Mouse (Mus musculus) c-Kit-negative CD71-positive TER-119-positive erythroid progenitor cells, embryonic 14.5 days (primary cell): ENCODE measurements around the gene Wdr20.
"Not testable (repeated sequence)": the region's sequence is repeated elsewhere in the genome, so short reads cannot be mapped to it uniquely, and the experiment has no call there.

Experiments
- DNase-seq: peaks from one replicate; pipeline ENCODE4 v3.0.0-alpha.2; 2013; ENCODE audit warnings: low read depth, low spot score

Gene Wdr20

DNA sequence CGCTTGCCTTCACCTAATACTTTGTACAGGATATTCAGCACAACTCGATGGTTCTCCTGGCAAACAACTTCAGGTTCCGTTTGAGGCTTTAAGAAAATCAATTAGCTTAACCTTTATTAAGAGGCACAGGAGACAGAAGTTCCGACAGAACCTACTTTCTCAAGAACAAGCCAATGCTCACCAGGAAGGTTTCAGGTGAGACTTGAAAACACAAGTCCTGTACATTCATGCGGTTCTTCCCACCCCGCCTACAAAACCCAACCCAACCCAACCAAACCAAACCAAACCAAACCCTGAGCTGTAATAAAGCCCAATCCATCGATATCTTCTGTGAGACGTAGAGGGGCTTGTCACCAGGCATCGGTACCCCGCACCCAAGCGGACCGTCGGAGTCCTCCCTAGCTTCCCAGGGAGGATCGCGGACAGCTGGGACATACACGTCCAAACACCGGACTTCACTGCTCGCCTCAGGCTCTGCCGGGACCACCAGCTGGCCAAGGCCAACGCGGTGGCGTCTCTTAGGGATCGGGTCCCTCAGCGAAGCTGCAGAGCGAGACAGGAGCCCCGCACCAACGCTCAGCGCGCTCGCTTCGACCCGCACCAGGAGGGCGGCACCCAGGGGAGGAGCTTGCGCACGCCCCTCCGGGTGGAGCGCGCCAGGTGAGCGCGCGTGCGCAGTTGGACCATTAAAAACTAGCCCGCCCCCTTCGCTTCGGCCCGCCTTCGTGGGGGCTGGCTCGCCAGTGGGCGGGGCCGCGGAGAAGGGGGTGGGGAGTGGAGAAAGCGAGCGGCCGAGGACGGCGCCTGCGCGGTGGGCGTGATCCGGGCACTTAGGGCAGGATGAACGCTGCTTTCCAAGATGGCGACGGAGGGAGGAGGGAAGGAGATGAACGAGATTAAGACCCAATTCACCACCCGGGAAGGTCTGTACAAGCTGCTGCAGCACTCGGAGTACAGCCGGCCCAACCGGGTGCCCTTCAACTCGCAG lies at the start of gene Wdr20:
TSS of gene Wdr20 (plus strand) at position 775 of the 988 bp plus-strand sequence.
- DNase-seq = peak; percentile 96

DNA sequence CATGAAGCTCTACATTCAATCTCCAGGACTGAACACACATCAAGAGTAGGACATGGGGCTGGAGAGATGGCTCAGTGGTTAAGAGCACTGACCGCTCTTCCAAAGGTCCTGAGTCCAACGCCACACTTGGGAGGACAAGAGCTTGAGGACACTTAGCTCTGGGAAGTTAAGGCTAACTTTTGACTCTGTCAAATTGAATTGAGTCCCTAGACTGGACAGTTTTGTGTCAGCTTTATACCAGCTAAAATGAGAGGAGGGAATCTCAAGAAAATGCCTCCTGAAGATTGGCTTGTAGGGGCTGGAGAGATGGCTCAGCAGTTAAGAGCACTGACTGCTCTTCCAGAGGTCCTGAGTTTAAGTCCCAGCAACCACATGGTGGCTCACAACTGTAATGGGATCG lies 48.8 kb upstream of the Wdr20 start:
- not testable (repeated sequence) for DNase-seq

DNA sequence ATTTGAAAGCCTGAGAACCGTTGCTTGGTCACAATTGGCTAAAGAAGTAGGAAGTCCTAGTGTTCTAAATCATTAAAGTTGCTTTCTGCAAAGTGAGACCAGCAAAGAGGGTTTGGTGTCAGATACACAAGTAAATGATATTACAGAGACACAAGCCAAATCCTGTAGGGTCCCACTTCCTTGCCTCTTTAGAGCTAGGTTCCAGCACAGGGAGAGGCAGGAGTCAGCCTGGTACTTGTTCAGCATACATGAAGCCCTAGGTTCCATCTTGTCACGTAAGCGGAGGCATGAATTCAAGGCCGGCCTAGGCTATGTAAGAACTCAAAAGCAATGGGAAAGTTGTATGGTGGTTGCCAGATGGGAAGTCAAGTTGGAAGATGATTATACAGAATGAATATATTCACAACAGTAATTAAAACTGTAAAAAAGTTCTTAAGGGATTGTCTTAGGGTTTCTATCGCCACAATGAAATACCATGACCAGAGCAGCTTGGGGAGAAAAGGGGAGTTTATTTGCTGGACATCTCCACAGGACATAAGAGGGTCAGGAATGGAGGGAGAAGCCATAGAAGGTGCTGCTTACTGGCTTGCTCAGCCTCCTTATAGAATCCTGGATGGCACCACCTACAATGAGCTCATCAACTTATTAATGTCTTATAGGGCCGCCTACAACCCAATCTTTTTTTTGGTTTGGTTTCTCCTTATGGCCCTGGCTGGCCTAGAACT lies 47.7 kb upstream of the Wdr20 start:
- DNase-seq = no peak

DNA sequence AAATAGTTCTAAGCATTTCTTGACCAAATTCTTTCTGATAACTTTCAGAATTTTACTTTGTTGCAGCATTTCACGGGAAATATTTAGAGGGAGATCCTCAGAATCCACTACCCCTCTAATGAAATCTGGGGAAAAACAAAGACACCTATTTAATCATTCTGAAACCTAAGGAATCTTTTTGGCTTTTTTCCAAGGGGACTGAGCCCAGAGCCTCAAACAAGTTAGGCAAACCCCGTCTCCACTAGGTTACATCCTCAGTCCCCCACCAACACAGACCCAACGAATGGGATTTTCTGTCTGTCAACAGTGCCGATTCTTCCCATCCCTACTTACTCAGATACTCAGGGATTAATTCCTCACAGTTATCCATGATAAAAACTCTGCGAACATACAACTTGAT lies 44.4 kb upstream of the Wdr20 start:
- not testable (repeated sequence) for DNase-seq

DNA sequence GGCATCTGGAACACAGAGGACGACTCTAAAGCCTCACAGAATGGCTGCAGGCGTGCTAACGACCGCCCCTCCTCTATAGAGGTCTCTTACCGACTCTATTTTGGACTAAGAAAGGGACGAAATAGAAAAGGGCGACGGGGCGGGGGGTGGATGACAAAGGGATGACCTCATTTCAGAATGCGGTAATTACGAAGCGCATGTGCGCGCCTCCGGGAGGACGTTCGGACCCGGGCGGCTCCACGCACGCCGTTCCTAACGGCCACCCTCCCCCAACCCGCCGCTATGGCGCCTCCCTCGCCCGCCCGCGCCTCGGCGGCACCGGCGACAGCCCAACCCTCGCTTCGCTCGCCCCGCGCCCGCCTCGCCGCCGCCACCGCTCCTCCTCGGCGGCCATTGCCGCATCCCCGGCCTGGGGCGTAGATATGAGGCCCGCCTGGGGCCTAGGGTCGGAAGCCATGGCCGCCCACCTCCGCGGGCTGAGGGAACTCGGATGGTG lies 42.0 kb upstream of the Wdr20 start:
- no peak for DNase-seq

DNA sequence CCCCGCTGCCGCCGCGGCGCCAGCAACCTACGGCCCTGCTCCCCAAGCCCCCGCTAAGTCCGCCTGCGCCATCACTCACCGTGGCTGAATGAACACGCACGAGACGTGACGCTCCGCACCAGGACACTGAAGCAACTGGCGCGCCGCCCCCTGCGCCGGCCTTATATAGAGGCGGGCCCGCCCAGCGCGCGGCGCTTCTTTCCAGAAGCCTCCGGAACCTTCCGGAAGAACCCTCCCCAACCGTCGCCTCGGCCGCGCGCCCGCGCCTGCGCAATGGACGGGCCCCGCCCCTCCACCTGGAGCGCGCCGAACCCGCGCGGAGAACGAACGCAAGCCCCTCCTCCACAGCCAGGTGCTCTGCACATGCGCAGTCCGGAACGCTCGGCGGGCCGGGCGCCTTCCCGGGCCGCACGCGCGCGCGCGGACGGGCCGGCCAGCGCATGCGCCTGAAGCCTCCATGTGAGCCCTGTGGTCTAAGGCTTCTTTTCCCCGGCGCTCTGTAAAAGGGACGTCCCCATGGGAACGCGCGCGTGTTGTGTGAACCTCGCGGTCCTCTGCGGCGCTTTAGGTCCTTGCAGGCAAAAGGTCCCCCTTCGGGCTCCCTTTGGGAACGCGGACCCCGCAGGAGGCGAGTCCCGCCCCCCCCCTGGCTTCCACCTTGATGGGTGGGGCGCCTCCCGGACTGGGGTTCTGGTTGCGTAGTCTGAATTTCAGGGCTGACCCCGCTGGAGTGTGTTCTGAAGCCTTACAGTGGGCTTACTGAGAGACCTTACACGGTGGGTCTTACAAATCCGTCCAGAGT lies 41.4 kb upstream of the Wdr20 start:
- DNase-seq = peak; percentile 95

DNA sequence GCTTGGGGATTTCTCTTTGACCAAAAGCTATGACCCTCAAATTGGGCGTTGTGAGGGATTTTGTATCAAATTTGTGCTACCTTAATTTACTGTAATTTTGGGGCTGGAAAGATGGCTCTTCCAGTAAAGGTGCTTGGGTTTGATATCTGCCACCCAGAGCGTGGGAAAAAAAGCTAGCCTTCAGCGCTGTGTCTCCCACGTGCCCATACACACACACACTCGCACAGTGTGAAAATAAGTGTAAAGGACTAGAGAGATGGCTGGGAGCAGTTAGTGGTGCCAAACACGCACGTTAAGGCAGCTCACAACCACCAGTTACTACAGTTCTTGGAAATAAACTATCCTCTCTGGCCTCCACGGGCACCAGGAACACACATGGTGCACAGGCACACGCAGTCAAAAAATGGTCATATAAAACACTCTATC lies 40.8 kb upstream of the Wdr20 start:
- DNase-seq = no peak

DNA sequence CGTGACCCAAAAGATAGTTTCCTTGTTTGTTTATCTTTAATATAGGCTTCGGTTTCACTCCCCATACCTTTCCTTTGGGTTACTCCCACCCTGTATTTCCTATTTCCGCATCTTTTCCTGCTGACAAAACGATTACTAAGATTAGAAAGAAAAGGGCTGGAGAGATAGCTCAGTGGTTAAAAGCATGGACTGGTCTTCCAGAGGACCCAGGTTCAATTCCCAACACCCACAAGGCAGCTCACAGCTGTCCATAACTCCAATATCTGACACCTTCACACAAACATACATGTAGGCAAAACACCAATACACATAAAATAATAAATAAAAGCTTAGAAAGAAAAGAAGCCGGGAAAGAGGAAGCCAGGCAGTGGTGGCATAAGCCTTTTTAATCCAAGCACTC lies 40.3 kb upstream of the Wdr20 start:
- no peak for DNase-seq

DNA sequence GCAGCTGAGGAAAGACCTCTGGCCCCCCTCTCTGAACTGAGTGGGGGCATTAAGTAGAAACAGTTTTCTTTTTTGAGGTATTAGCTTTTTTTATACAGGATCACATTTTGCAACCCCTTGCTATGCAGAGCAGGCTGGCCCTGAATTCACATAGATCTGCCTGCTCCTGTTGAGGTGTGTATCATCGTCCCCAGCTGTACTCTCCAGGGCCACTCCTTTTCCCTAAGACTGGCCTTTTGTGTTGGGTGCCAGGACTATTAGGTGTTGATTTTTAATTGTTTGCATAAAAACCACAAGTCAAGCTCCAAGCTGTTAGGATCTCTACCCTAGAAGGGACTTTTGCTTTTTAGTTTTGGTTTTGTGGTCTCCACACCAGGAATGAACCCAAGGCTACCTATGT lies 39.7 kb upstream of the Wdr20 start:
- DNase-seq = no peak

DNA sequence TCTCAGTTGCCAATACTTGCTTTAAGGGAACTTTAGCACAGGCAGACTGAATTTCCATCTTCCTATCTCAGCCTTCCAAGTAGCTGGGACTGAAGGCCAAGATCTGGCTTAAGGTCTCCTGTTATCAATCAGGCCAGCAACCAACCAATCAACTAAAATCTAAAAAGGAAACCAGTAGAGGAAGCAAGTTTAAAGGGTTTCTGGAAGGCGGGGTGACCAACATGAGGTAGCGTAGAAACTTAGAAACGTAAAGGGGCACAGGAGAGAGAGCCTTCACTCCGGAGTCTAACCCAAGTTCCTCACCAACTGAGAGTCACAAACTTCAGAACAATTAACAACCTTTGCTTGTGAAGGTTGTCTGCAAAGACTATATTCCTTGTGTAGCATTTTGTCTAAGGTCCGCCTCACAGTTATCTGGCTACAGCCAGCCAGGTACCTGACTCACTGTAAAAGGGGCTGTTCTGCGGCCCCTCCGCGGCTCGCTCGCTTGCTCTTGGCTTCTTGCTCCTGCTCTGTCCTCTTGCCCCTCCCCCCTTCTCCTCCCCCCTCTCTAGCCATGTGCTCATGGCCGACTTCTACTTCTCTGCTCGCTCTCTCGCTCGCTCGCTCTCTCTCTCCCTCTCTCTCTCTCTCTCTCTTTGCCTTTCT lies 39.1 kb upstream of the Wdr20 start:
- no peak for DNase-seq

DNA sequence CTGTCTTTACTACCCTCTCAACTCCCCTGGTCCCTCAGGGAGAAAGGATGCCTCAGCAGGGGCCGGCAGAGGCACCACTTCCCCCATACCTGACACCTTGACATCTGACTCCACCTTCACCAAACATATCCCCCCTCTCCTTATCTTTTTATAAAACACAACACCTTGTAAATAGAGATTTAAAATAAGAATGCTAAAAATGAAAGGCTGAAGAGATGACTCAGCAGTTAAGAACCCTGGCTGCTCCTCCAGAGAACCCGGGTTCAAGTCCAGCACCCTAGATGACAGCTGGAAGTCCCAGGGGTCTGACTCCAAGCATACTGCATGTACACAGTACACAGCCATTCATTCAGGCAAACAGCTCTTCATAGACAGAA lies 38.6 kb upstream of the Wdr20 start:
- DNase-seq = no peak

DNA sequence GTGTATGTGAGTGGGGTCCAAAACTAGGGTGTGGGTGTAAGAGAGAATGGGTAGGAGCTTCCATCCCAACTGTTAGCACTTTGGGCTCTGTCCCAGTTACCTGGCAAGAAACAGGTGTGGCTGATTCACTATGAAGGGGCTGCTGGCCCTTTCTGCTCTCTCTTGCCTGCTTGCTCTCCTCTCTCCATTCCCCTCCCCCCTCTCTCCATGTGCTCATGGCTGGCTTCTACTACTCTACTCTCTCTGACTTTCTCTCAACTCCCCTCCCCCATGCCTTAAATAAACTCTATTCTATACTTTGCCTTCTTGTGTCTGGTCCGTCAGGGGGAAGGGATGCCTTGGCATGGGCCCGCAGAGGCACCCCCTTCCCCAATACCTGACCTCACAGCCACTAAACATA lies 37.0 kb upstream of the Wdr20 start:
- no peak for DNase-seq

DNA sequence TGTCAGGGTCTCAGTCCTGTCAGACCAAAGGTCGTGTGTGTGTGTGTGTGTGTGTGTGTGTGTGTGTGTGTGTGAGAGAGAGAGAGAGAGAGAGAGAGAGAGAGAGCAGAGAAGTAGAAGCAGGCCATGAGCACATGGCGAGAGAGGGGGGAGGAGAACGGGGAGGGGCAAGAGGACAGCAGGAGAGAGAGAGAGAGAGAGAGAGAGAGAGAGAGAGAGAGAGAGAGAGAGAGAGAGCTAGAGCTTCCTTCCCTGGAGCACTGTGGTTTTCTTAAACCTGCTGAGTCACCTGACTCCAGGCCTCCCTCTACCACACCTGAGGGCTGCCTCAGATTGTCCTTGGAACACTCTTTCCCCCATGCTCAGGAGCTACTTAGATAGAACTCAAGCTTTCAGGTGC lies 36.4 kb upstream of the Wdr20 start:
- not testable (repeated sequence) for DNase-seq

DNA sequence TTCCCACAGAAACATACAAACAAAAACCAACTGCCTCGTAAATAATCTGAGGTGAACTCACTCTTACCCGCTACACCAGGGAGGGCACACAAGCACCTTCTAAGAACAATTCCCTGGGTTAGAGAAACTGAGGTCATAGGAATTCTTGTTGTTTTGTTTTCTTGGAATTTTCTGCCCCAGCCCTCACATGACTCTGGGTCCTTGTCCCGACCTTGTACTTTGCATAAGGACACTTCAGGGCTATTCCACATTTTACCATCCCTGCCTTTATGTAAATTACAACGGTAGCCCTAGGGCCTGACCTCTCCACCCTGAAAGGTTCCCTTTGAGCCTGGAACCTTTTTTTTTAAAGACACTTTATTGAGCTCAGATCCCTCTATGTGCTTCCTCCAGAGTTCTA lies 35.2 kb upstream of the Wdr20 start, which contains the start of gene Hsp90aa1:
TSS of gene Hsp90aa1 (minus strand) at position 173 of the 400 bp plus-strand sequence.
- DNase-seq = no peak

DNA sequence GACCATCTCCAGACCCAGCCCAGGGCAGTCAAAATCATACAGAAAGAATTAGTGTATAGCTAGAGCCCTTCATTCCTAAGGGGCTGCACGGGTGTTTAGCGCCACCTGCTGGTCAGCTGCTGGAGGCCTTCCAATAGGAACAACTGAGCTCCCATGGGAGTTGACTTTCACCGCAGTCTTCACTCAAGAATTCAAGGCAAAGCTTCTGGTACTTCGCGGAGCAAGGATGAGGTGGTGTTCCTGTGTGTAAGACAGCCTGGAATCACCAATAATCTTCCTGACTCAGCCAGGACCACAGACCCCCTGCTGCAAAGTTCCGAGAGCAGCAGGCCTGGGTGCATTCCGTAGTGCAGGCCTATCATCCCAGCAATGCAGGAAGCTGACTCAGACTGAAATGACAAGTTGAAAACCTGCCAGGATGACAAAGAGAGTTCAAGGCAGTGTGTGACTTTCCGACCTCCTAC lies 34.7 kb upstream of the Wdr20 start:
- peak; percentile 69 for DNase-seq

DNA sequence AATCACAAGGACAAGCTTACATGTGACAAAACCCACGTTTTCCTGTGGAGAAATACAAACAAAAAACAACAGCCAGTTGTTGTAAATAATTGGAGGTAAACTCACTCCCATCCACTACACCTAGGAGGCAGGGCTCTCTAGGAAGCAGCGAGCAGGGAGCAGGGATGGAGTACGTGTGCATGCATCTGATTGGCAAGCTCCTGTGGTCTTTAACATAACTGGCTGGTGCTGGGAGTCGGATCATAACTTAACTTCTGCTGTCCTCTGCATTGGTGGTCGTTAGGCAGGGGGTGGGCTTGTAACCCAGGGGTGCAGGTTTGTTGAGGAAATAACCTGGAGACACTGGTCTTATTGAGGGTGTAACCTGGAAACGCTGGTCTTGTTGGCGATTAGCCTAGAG lies 34.1 kb upstream of the Wdr20 start:
- no peak for DNase-seq

DNA sequence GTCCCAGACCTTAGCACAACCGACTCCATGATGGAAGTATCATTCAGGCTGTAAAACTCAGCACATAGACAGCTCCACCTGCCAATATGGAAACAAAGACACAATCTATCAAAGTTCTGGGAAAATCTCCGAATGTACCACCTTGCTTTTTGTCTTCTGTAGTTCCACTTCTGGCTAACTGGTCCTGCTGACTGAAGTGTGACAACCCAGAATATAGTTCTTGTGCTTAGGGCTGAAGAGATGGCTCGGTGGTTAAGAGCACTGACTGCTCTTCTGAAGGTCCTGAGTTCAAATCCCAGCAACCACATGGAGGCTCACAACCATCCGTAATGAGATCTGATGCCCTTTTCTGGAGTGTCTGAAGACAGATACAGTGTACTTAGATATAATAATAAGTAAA lies 32.3 kb upstream of the Wdr20 start:
- DNase-seq = not testable (repeated sequence)

DNA sequence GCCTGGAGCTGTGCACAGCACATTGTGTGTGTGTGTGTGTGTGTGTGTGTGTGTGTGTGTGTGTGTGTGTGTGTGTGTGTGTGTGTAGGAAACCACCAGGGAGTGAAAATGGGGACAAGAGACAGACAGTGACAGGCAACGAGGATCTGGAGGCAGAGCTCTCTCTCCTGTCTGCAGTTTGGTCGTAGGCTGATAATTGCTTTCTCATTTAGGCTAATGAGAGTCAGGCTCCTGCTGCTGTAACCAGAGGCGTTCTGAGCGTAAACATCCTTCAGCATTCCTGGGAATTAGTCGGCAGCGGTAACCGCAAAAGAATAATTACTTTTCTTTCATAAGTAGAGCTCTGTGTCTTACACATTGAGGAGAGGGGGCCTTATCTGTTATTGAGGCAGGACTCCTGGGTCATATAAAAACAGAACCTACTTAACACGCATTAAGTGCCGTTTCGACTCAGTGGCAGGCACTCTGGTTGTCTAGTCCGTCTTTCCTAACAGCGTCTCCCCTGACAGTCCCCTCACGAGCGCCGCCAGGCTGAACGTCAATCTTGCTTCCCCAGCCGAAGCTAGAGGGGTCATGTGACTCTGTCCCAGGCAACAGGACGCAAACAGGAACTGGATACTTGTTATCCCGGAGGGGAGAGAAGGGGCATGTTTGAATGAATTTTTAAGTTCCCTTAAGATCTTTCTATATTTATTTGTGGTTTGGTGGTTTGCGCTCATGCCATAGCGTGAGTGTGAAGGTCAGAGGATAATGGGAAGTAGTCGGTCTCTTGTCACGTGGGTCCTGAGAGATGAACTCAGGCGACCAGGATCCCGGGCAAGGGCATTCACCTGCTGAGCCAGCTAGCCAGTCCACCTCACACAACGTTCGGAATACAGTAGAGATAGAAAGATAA lies 31.2 kb upstream of the Wdr20 start:
- DNase-seq = no peak

DNA sequence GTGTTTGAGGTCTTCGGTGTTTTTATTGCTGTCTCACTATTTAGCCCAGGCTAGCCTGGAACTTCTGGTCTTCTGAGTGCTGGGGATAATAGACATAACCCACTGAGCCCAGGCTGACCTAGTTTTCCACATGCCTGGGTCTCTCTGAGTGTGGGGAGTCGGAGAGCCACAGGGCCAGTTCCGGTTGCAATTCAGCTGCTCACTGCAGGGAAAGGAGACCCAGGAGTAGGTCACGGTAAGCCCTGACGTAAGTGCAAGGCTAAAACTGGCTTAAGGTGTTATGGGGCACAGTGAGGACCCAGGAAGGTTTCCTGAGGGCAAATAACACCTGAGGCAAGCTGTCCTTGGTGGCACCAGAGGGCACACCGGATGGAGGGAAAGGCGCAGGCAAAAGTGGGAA lies 30.3 kb upstream of the Wdr20 start:
- no peak for DNase-seq

DNA sequence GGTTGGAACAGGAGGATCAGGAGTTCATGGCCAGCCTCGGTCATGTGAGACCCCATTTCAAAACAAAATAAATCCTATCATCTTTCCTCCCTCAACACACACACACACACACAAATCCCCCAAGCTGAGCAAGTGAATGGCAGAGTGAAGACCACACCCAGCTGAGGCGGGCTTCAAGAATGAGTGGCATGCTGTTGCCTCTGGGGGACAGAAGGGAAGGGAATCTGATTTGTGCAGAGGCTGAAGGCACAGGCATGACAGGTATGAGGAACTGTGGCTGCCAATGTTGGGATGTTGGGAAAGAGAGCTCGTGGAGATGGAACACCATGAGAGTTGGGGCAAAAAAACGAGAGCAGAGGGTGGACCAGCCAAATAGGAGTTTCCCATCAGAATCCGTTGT lies 26.5 kb upstream of the Wdr20 start:
- DNase-seq = no peak
